Mouse (Mus musculus): Measurements from ENCODE around the gene Fam207a. TPM values are rescaled to one million over a fixed set of nuclear protein-coding genes. Genes with fewer than 3 reads are reported as not detected.

Gene Fam207a
- polyA plus RNA-seq, 1 experiment from 2014 or later: 38.2 TPM

DNA sequence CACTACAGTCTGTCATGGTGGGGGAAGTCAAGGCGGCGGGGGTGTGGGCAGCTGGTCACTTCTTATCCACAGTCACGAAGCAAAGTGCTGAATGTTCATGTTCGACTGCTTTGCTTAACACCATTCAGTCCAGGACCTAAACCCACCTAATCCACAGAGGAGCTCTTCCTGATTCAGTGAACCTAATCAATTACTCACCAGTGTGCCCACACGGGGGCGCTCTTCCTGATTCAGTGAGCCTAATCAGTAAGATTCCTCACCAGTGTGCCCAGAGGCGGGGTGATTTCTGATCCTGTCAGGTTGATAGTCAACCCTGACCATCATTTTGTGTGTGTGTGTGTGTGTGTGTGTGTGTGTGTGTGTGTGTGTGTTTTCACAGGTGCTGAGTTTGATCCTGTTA, 27.6 kb upstream of the Fam207a start:
- no peaks in the 10 kb centered on the region for H3K9me3 ChIP-seq (ENCODE audit: control insufficient read depth)
- H3K4me3 ChIP-seq (ENCODE audit: low read depth, low read length): no peak overlapping the region
- peak; percentile 82 for TF ChIP-seq CTCF (IDR thresholded peaks at IDR 0.05; ENCODE audit: low read depth)
- no peaks in the 10 kb centered on the region for H3K4me1 ChIP-seq (replicated peaks; ENCODE audit: control insufficient read depth, insufficient read depth, low read length)
- no peaks in the 10 kb centered on the region for H3K27me3 ChIP-seq (replicated peaks; ENCODE audit: control insufficient read depth, insufficient read depth, low read length)
- 46% methylated on average over 7 of the region's 7 CpGs for WGBS
- no peak for ATAC-seq
- H3K36me3 ChIP-seq (ENCODE audit: control insufficient read depth, insufficient read depth): no peaks in the 10 kb centered on the region
- no peak overlapping the region for H3K9ac ChIP-seq (ENCODE audit: low read depth, low read length)
- H3K4me2 ChIP-seq (replicated peaks; ENCODE audit: low read depth): no peak overlapping the region
- H3K27ac ChIP-seq (ENCODE audit: low read depth, low read length): no peak overlapping the region

DNA sequence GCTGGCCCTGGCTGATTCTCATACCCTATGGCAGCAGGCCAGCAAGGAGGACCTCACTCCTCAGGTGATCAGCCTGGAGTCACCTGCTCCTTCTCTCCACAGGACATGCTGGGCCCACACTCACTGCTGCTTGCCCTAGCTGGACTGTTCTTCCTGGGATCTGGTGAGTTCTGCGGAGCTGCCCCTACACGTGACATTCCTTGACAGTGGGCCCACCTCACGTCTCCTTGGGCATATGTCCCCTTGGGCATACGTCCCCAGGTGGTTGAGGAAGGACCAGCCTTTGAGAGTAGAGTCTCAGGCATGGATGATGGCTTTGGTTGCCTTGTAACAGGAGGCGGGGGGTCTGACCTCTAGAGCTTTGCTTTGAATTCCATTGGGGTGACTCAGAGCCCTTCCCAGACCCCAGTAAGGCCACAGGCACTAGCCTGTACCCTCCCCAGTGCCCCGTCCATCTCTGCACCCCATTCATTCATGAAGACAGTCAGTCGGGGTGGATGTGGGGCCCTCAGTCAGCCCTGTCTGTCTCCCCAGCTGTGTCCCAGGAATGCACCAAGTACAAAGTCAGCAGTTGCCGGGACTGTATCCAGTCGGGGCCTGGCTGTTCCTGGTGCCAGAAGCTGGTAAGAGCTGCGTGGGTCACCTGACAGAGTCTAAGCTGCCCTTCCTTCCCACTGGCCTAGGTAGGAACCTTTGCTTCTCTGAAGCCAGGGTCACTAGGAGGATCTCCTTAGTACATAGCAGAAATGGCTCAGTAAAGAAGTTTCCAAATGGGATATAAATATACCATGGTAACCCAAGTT, 26.5 kb upstream of the Fam207a start:
- Histone ChIP-seq H3K27me3 (replicated peaks; ENCODE audit: control insufficient read depth, insufficient read depth, low read length) (no peaks in the 10 kb centered on the region), H3K9ac (ENCODE audit: low read depth, low read length) (no peak overlapping the region), H3K4me2 (replicated peaks; ENCODE audit: low read depth) (no peak overlapping the region), H3K9me3 (ENCODE audit: control insufficient read depth) (no peaks in the 10 kb centered on the region), H3K36me3 (ENCODE audit: control insufficient read depth, insufficient read depth) (no peaks in the 10 kb centered on the region), H3K27ac (ENCODE audit: low read depth, low read length) (no peak overlapping the region), H3K4me1 (replicated peaks; ENCODE audit: control insufficient read depth, insufficient read depth, low read length) (no peaks in the 10 kb centered on the region), H3K4me3 (ENCODE audit: low read depth, low read length) (no peak overlapping the region)
- ATAC-seq: peak; percentile 23; the same call in 1 of the 2 replicates
- no peak for TF ChIP-seq CTCF (IDR thresholded peaks at IDR 0.05; ENCODE audit: low read depth)
- WGBS: 73% methylated on average over 10 of the region's 10 CpGs

DNA sequence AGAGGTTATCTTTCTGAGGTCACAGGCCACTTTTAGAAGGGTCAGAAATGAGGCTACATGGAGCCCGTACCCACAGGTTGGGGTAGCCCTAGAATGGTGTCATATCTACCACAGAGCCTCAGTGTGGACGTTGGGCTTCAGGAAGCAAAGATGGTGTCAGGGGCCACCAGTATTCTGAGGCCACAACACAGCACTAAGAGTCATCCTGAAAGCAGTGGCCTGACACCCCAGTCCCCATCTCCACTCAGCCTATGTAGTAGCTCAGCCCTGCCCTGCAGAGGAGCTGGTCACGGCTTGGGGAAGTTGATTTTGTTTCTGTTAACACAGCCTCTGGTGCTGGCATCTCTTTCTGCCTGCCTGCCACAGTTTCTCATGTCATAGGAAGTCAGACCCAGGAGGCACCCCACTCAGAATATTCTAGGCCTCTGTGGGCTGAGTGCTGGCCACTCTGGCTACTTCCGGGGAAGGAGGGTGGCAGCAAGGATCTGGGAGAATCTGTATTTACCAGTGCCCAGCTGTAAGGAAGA, 25.1 kb upstream of the Fam207a start:
- H3K9ac ChIP-seq (ENCODE audit: low read depth, low read length): no peak overlapping the region
- H3K36me3 ChIP-seq (ENCODE audit: control insufficient read depth, insufficient read depth): no peaks in the 10 kb centered on the region
- H3K4me1 ChIP-seq (replicated peaks; ENCODE audit: control insufficient read depth, insufficient read depth, low read length): no peaks in the 10 kb centered on the region
- no peak for ATAC-seq
- WGBS: 84% methylated on average over 4 of the region's 4 CpGs
- H3K9me3 ChIP-seq (ENCODE audit: control insufficient read depth): no peaks in the 10 kb centered on the region
- H3K4me2 ChIP-seq (replicated peaks; ENCODE audit: low read depth): no peak overlapping the region
- no peaks in the 10 kb centered on the region for H3K27me3 ChIP-seq (replicated peaks; ENCODE audit: control insufficient read depth, insufficient read depth, low read length)
- no peak overlapping the region for H3K27ac ChIP-seq (ENCODE audit: low read depth, low read length)
- no peak for TF ChIP-seq CTCF (IDR thresholded peaks at IDR 0.05; ENCODE audit: low read depth)
- no peak overlapping the region for H3K4me3 ChIP-seq (ENCODE audit: low read depth, low read length)

DNA sequence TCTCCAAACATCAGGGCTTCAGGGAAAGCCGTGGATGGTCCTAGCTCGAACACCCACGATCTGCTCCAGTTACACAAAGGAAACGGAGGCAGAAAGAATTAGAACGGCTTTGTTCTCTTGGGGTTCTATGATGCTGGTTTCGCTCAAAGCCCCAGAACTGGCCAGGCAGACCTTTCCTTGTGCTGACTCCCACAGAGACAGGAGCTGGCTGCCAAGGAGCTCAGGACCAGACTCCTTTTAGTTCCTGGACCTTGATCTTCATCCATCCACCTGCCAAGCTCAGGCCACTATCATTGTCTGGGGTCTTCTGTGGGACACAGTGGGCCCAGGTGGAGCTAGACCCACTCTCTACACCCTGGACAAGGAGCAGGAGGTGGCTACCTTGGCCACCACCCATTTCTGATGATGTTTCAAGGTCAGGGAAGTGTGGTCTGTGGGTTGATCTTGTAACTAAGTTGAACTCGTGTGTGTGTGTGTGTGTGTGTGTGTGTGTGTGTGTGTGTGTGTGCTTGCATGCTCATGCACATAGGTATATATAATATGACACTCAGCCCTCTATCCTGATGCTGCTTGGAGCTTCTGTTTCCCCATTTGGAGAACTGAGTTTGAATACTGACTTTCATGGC, 23.8 kb upstream of the Fam207a start:
- 87% methylated on average over 7 of the region's 7 CpGs for WGBS
- H3K27ac ChIP-seq (ENCODE audit: low read depth, low read length): no peak overlapping the region
- ATAC-seq: no peak
- H3K4me3 ChIP-seq (ENCODE audit: low read depth, low read length): no peak overlapping the region
- H3K9ac ChIP-seq (ENCODE audit: low read depth, low read length): no peak overlapping the region
- no peaks in the 10 kb centered on the region for H3K36me3 ChIP-seq (ENCODE audit: control insufficient read depth, insufficient read depth)
- TF ChIP-seq CTCF (IDR thresholded peaks at IDR 0.05; ENCODE audit: low read depth): no peak
- no peak overlapping the region for H3K4me2 ChIP-seq (replicated peaks; ENCODE audit: low read depth)
- H3K9me3 ChIP-seq (ENCODE audit: control insufficient read depth): no peaks in the 10 kb centered on the region
- no peaks in the 10 kb centered on the region for H3K27me3 ChIP-seq (replicated peaks; ENCODE audit: control insufficient read depth, insufficient read depth, low read length)
- no peaks in the 10 kb centered on the region for H3K4me1 ChIP-seq (replicated peaks; ENCODE audit: control insufficient read depth, insufficient read depth, low read length)

DNA sequence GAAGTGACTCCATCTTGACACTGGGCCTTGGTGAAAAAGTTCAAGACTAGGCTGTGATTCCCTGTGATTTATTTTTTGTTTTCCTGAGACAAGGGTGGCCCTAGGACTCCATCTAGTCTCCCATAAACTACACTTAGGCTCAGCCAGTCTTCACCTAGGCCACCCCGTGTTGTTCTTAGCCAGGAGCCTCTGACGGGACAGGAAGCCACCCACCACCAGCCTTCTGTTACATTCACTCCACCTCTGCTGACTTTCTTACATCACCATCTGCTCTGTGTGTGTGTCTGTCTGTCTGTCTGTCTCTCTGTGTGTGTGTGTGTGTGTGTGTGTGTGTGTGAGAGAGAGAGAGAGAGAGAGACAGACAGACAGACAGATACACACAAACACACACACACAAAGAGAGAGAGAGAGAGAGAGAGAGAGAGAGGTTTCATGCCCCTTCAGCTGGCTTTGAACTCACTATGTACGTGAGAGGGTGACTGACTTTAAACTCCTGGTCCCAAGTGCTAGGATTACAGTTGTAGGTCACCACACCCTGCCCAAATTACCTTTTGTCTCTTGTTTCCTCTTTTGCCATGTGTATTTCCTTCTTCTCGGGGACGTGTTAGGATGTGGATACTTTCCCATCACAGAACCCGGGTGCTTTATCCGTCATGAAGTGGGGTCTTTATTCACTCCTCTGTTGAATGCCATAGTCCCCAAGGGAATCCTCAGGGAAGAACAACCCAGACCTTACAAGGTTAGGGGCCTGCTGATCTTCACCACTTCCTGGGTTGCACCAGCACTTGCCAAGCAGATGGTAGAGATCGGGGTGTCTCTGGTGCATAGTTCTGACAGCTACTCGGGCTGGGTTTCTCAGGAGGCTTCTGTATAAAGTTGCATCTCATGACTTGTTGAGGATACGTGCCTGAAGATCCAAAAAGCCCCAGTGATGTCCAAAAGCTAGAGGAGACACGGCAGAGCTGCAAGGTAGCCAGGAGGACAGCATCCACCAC, 21.9 kb upstream of the Fam207a start:
- Histone ChIP-seq H3K36me3 (ENCODE audit: control insufficient read depth, insufficient read depth) (no peaks in the 10 kb centered on the region), H3K9ac (ENCODE audit: low read depth, low read length) (no peak overlapping the region), H3K9me3 (ENCODE audit: control insufficient read depth) (no peaks in the 10 kb centered on the region), H3K27ac (ENCODE audit: low read depth, low read length) (no peak overlapping the region), H3K27me3 (replicated peaks; ENCODE audit: control insufficient read depth, insufficient read depth, low read length) (no peaks in the 10 kb centered on the region), H3K4me2 (replicated peaks; ENCODE audit: low read depth) (no peak overlapping the region), H3K4me1 (replicated peaks; ENCODE audit: control insufficient read depth, insufficient read depth, low read length) (no peaks in the 10 kb centered on the region), H3K4me3 (ENCODE audit: low read depth, low read length) (no peak overlapping the region)
- ATAC-seq: no peak
- WGBS: 77% methylated on average over 11 of the region's 11 CpGs
- TF ChIP-seq CTCF (IDR thresholded peaks at IDR 0.05; ENCODE audit: low read depth): no peak

Data from intestine, postnatal 0 days (tissue).